Mouse (Mus musculus) CH12.LX (cell line): Measurements from ENCODE around the gene Cox14. TPM values are rescaled to one million over a fixed set of nuclear protein-coding genes. Genes with fewer than 3 reads are reported as not detected.

ENCODE experiments used
- DNase-seq: peaks from one replicate; pipeline ENCODE4 v3.0.0-alpha.2; 2013; ENCODE audit errors: extremely low read depth
- H3K27ac ChIP-seq: 2 replicates; pipeline ENCODE4 v1.5.1; 2012; ENCODE audit warnings: low read depth, mild to moderate bottlenecking, control low read depth, moderate library complexity; ENCODE audit not compliant: insufficient read depth
- H3K27me3 ChIP-seq: replicated peaks from 2 replicates; pipeline ENCODE3; 2012; ENCODE audit warnings: inconsistent platforms
- H3K36me3 ChIP-seq, 2 experiments: replicated peaks in 1 of 2; 2 replicates each; pipeline versions ENCODE3 to v1.6.1; 2012; ENCODE audit warnings: inconsistent platforms in 1 of 2, low read length in 1 of 2, mild to moderate bottlenecking in 1 of 2, mixed read lengths in 1 of 2, moderate library complexity in 1 of 2; ENCODE audit not compliant: control insufficient read depth in 1 of 2, insufficient read depth in 1 of 2
- H3K4me1 ChIP-seq, 2 experiments: 2 replicates each; pipeline ENCODE4 v1.6.1; 2012; ENCODE audit warnings: inconsistent platforms in 1 of 2, moderate library complexity in 1 of 2; ENCODE audit not compliant: insufficient read depth in 2 of 2, control insufficient read depth in 1 of 2
- H3K4me2 ChIP-seq: 2 replicates; pipeline ENCODE4 v1.6.1; 2012; ENCODE audit warnings: low read depth, mild to moderate bottlenecking, control low read depth; ENCODE audit not compliant: poor library complexity, insufficient read depth, severe bottlenecking
- H3K4me3 ChIP-seq, 3 experiments: fragments of 150-350 bp in 1 of 3; sonication (generic) in 1 of 3; replicated peaks in 1 of 3; 2 replicates each; pipeline versions ENCODE3 to v1.5.1; 2011 to 2012; ENCODE audit warnings: low read depth in 2 of 3, low read length in 2 of 3, mild to moderate bottlenecking in 2 of 3, moderate library complexity in 2 of 3, control low read depth in 1 of 3, improper control_type of control experiment in 1 of 3, inconsistent platforms in 1 of 3, mixed read lengths in 1 of 3; ENCODE audit not compliant: poor library complexity in 1 of 3
- H3K79me2 ChIP-seq: replicated peaks from 2 replicates; pipeline ENCODE4 v1.6.1; 2012; ENCODE audit warnings: mild to moderate bottlenecking, moderate library complexity; ENCODE audit not compliant: control insufficient read depth, poor library complexity, insufficient read depth, severe bottlenecking; ENCODE audit errors: extremely low read depth
- H3K9ac ChIP-seq: 2 replicates; pipeline ENCODE4 v1.6.1; 2012; ENCODE audit warnings: low read depth, mild to moderate bottlenecking, control low read depth, moderate library complexity; ENCODE audit not compliant: insufficient read depth
- H3K9me3 ChIP-seq: replicated peaks from 2 replicates; pipeline ENCODE3; 2012; ENCODE audit warnings: low read length, inconsistent platforms, mixed read lengths
- BHLHE40 ChIP-seq: IDR thresholded peaks from 2 replicates; pipeline ENCODE4 v1.6.1; 2011; ENCODE audit warnings: mild to moderate bottlenecking, low read depth, low read length, improper control_type of control experiment
- CHD1 ChIP-seq: IDR thresholded peaks from 2 replicates; pipeline ENCODE4 v1.6.1; 2012; ENCODE audit warnings: low read depth, low read length, improper control_type of control experiment, inconsistent platforms
- CHD2 ChIP-seq: IDR thresholded peaks from 2 replicates; pipeline ENCODE4 v1.6.1; 2011; ENCODE audit warnings: low read length, improper control_type of control experiment
- CTCF ChIP-seq, 2 experiments: IDR thresholded peaks in 1 of 2; conservative IDR thresholded peaks in 1 of 2; 2 replicates each; pipeline ENCODE4 v1.5.1; 2011 to 2012; ENCODE audit warnings: low read depth in 2 of 2, low read length in 2 of 2, improper control_type of control experiment in 1 of 2, inconsistent platforms in 1 of 2, mild to moderate bottlenecking in 1 of 2, moderate library complexity in 1 of 2
- ELF1 ChIP-seq: IDR thresholded peaks from 2 replicates; pipeline ENCODE4 v1.6.1; 2014; ENCODE audit warnings: low read depth, mild to moderate bottlenecking, inconsistent platforms, low read length, improper control_type of control experiment
- ETS1 ChIP-seq: conservative IDR thresholded peaks from 2 replicates; pipeline ENCODE4 v1.6.1; 2012; ENCODE audit warnings: low read depth, mild to moderate bottlenecking, inconsistent platforms, low read length, improper control_type of control experiment, moderate library complexity
- GABPA ChIP-seq: IDR thresholded peaks from 2 replicates; pipeline ENCODE4 v1.6.1; 2012; ENCODE audit warnings: low read depth, low read length, improper control_type of control experiment, inconsistent platforms; ENCODE audit not compliant: insufficient replicate concordance
- HCFC1 ChIP-seq: IDR thresholded peaks from 2 replicates; pipeline ENCODE4 v1.6.1; 2012; ENCODE audit warnings: low read depth, mild to moderate bottlenecking, inconsistent platforms, low read length, improper control_type of control experiment
- IRF4 ChIP-seq: IDR thresholded peaks from 2 replicates; pipeline ENCODE4 v1.6.1; 2014; ENCODE audit warnings: low read depth, mild to moderate bottlenecking, inconsistent platforms, low read length, improper control_type of control experiment
- JUND ChIP-seq: conservative IDR thresholded peaks from 2 replicates; pipeline ENCODE4 v1.6.1; 2011; ENCODE audit warnings: low read depth, low read length, improper control_type of control experiment
- MAFK ChIP-seq: IDR thresholded peaks from 2 replicates; pipeline ENCODE4 v1.6.1; 2011; ENCODE audit warnings: low read length, improper control_type of control experiment; ENCODE audit not compliant: insufficient replicate concordance
- MAZ ChIP-seq: IDR thresholded peaks from 2 replicates; pipeline ENCODE4 v1.6.1; 2012; ENCODE audit warnings: low read depth, mild to moderate bottlenecking, inconsistent platforms, low read length, improper control_type of control experiment, moderate library complexity
- MXI1 ChIP-seq: IDR thresholded peaks from 2 replicates; pipeline ENCODE4 v1.6.1; 2011; ENCODE audit warnings: mild to moderate bottlenecking, low read depth, low read length, improper control_type of control experiment
- MYC ChIP-seq: IDR thresholded peaks from 2 replicates; pipeline ENCODE4 v1.6.1; 2011; ENCODE audit warnings: low read depth, mild to moderate bottlenecking, improper control_type of control experiment, low read length
- NRF1 ChIP-seq: IDR thresholded peaks from 2 replicates; pipeline ENCODE4 v1.6.1; 2014; ENCODE audit warnings: low read depth, mild to moderate bottlenecking, inconsistent platforms, low read length, improper control_type of control experiment, moderate library complexity
- PAX5 ChIP-seq: IDR thresholded peaks from 2 replicates; pipeline ENCODE4 v1.6.1; 2012; ENCODE audit warnings: low read length, inconsistent platforms, mixed read lengths
- POLR2A ChIP-seq: IDR thresholded peaks from 2 replicates; pipeline ENCODE4 v1.6.1; 2011; ENCODE audit warnings: low read depth, mild to moderate bottlenecking, improper control_type of control experiment, low read length
- RAD21 ChIP-seq: IDR thresholded peaks from 2 replicates; pipeline ENCODE4 v1.6.1; 2011; ENCODE audit warnings: low read depth, mild to moderate bottlenecking, low read length, improper control_type of control experiment, moderate library complexity
- SMC3 ChIP-seq: IDR thresholded peaks from 2 replicates; pipeline ENCODE4 v1.6.1; 2011; ENCODE audit warnings: low read depth, low read length, improper control_type of control experiment
- TBP ChIP-seq: conservative IDR thresholded peaks from 2 replicates; pipeline ENCODE4 v1.6.1; 2011; ENCODE audit warnings: low read depth, low read length, improper control_type of control experiment
- TCF12 ChIP-seq: IDR thresholded peaks from 2 replicates; pipeline ENCODE4 v1.6.1; 2014; ENCODE audit warnings: low read depth, mild to moderate bottlenecking, inconsistent platforms, low read length, improper control_type of control experiment
- USF1 ChIP-seq: IDR thresholded peaks from 2 replicates; pipeline ENCODE4 v1.6.1; 2014; ENCODE audit warnings: low read depth, mild to moderate bottlenecking, inconsistent platforms, low read length, improper control_type of control experiment
- ZC3H11A ChIP-seq: IDR thresholded peaks from 2 replicates; pipeline ENCODE4 v1.6.1; 2012; ENCODE audit warnings: low read depth, mild to moderate bottlenecking, inconsistent platforms, low read length, improper control_type of control experiment
- ZMIZ1 ChIP-seq: IDR thresholded peaks from 2 replicates; pipeline ENCODE4 v1.6.1; 2012; ENCODE audit warnings: low read depth, mild to moderate bottlenecking, inconsistent platforms, low read length, improper control_type of control experiment
- ZNF384 ChIP-seq: IDR thresholded peaks from 2 replicates; pipeline ENCODE4 v1.6.1; 2012; ENCODE audit warnings: low read depth, low read length, improper control_type of control experiment, inconsistent platforms
- dilution Hi-C: fragments of 300-500 bp; cut with MboI; formaldehyde crosslinking; loops from 2 replicates; pipeline ENCODE4 v1.14.3; 2020; ENCODE audit warnings: low sequenced_read_pairs; ENCODE audit not compliant: extremely low pct_unique_long_range_greater_than_20kb, extremely low pct_ligation_motif_present
- in situ Hi-C: fragments of 300-500 bp; cut with MboI; formaldehyde crosslinking; loops from 3 replicates; pipeline ENCODE4 v1.14.3; 2019; ENCODE audit warnings: low sequenced_read_pairs, low pct_ligation_motif_present, low pct_unique_long_range_greater_than_20kb, mixed read lengths
- polyA plus RNA-seq: library from polyadenylated mRNA; unstranded; fragments of >175 nt; gene quantifications from 2 replicates; pipeline ENCODE4 v1.2.1, GENCODE M21; 2012; ENCODE audit warnings: low read depth; ENCODE audit not compliant: insufficient read length
- total RNA-seq, 2 experiments: library from RNA; depleted of rRNA; stranded (reverse); fragments of 300-350 nt in 1 of 2; fragments of >200 nt in 1 of 2; gene quantifications; 2 replicates each; pipeline ENCODE4 v1.2.3; 2012 to 2014

Gene Cox14
- total and polyA plus RNA-seq, 3 experiments = 98.8 to 140 (median 119) TPM

DNA sequence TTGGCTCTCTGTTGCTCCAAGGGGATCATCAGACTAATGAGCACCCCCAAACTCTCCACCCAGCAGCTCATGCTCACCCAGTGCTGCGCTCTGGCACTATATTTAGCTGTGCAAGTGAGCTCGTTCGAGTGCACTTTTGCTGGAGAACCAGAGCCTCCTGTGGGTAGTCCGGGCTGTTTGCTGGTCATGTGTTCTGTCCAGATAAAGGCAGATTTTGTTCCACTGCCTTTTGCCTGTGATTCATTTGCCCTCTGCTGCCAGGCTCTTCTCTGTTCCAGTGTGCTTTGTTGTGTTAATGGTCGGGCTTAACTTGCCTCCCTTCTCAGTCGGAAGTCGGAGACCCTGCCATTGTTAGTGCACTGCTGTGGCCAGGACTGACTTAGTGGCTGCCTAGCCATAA is 20.5 kb upstream of the Cox14 start:
- in situ Hi-C loops = no loop called here
- Histone ChIP-seq H3K36me3 (peaks cover 43 to 61% of the 10 kb centered on the region in 2 experiments), H3K4me2 (no peak overlapping the region), H3K4me3 (no peak overlapping the region), H3K79me2 (no peaks in the 10 kb centered on the region; the same call in 1 of the 2 replicates), H3K27me3 (no peaks in the 10 kb centered on the region), H3K9ac (no peak overlapping the region), H3K27ac (no peak overlapping the region), H3K4me1 (peaks cover 10 to 27% of the 10 kb centered on the region in 2 experiments), H3K9me3 (no peaks in the 10 kb centered on the region)
- dilution Hi-C loops = no loop called here
- DNase-seq = no peak
- no peak for TF ChIP-seq POLR2A
- TF ChIP-seq MAZ = no peak

GRCm38 (mm10) chr15:99705440-99706048 is 19.9 kb upstream of the Cox14 start, which contains the start of gene Gm17349:
Gene Gm17349, minus strand, starts transcription at chr15:99705490.
- H3K36me3 ChIP-seq = peaks cover 48 to 66% of the 10 kb centered on the region in 2 experiments
- in situ Hi-C loops = no loop called here
- peak; percentile 87 for DNase-seq
- H3K4me2 ChIP-seq = no peak within 1 kb of the TSS
- no peaks in the 10 kb centered on the region for H3K27me3 ChIP-seq
- peaks cover 10 to 22% of the 10 kb centered on the region in 2 experiments for H3K4me1 ChIP-seq
- no peak within 1 kb of the TSS for H3K4me3 ChIP-seq
- dilution Hi-C loops = no loop called here
- H3K27ac ChIP-seq = no peak within 1 kb of the TSS
- no peak within 1 kb of the TSS for H3K9ac ChIP-seq
- TF ChIP-seq ZMIZ1 (no peak), RAD21 (peak; percentile 51), PAX5 (no peak), CTCF (conservative IDR thresholded peaks at IDR 0.05 in 1 of 2, IDR thresholded peaks at IDR 0.05 in 1 of 2; ENCODE audit: low read depth in 2 of 2, low read length in 2 of 2) (peak; percentile 89 to 96), HCFC1 (no peak), CHD1 (no peak), GABPA (no peak), SMC3 (peak; percentile 49; the same call in 1 of the 2 replicates)
- H3K9me3 ChIP-seq = no peaks in the 10 kb centered on the region
- no peaks in the 10 kb centered on the region; the same call in 1 of the 2 replicates for H3K79me2 ChIP-seq

GRCm38 (mm10) chr15:99708176-99708575 is 17.2 kb upstream of the Cox14 start:
- H3K27me3 ChIP-seq = no peaks in the 10 kb centered on the region
- no peak for TF ChIP-seq ELF1
- TF ChIP-seq ZC3H11A = no peak
- no peak for TF ChIP-seq MAFK
- TF ChIP-seq TBP = no peak
- TF ChIP-seq ZNF384 = no peak
- no peak for TF ChIP-seq BHLHE40
- TF ChIP-seq USF1 = no peak
- no peak for TF ChIP-seq MXI1
- no peak for TF ChIP-seq MYC
- no peak for TF ChIP-seq NRF1
- no peak for TF ChIP-seq JUND
- no peak for TF ChIP-seq ETS1
- TF ChIP-seq PAX5 = no peak
- no peak for TF ChIP-seq HCFC1
- TF ChIP-seq IRF4 = no peak
- TF ChIP-seq CHD2 = no peak
- no peak for TF ChIP-seq SMC3
- TF ChIP-seq TCF12 = no peak
- peaks cover 2 to 6% of the 10 kb centered on the region in 2 experiments for H3K4me1 ChIP-seq
- no peak overlapping the region for H3K4me3 ChIP-seq
- peaks cover 73 to 90% of the 10 kb centered on the region in 2 experiments for H3K36me3 ChIP-seq
- no peak overlapping the region for H3K4me2 ChIP-seq
- H3K27ac ChIP-seq = no peak overlapping the region
- H3K79me2 ChIP-seq = no peaks in the 10 kb centered on the region; the same call in 1 of the 2 replicates
- in situ Hi-C loops = no loop called here
- H3K9ac ChIP-seq = no peak overlapping the region
- H3K9me3 ChIP-seq = no peaks in the 10 kb centered on the region
- DNase-seq = no peak
- dilution Hi-C loops = no loop called here
